Mouse (Mus musculus): ENCODE results near the gene Hps6. TPM values are rescaled to one million over a fixed set of nuclear protein-coding genes. Genes with fewer than 3 reads are reported as not detected.
"Not testable (repeated sequence)": the region's sequence is repeated elsewhere in the genome, so short reads cannot be mapped to it uniquely, and the experiment has no call there.

Gene Hps6
- 6.6 and 6.7 TPM in 2 replicates for polyA plus RNA-seq (2012; rRNA removed)

DNA sequence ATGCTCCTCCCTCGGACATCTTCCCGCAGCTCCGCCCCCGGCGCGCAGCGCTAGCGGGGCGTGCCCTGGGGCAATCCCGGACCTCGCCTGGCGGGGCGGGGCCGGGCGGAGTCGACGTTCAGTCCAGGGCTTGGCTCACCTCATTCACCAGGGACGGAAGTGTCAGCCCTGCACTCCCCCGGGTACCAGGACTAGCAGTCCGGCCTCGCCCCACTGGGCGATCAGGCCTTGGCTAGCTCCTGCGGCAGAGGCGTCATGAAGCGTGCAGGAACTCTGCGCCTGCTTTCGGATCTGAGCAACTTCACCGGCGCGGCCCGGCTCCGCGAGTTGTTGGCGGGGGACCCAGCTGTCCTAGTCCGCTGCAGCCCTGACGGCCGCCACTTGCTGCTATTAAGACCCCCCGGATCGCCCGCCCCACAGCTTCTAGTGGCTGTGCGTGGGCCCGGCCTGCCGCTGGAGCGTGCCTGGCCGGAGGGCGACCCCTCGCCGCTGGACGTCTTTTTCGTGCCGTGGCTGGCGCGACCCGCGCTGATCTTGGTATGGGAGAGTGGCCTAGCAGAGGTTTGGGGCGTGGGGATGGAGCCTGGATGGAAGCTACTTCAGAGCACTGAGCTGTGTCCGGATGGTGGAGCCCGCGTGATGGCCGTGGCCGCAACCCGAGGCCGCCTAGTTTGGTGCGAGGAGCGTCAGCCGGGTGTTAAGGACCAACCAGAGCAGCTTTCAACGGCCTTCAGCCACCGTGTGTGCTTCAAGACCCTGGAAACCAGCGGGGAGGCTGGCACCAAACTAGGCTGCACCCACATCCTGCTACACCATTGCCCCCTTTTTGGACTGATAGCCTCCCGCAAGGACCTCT, at the start of gene Hps6:
Hps6 (plus strand) TSS at position 138 of the 856 bp plus-strand sequence.
- DNase-seq (ENCODE audit: low spot score), result peak; percentile 81

DNA sequence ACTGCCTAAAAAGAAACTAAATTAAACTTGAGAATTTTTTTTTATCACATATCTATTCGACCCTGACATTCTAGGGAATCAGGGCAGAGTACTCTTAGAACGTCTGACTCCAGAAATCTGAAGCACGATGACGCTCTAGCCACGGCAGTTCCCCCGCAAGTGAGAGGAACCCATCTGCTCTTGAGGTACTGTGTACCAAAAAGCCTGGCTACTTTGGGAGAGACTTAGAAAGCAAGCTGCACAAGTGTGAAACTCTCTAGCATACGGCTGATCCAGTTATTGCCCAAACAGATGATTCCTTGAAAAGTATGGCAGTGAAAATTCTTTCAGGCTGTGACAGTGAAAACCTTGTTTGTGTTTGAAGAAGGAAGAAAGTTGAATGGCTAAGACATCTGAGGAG, 46.6 kb upstream of the Hps6 start:
- no peak for DNase-seq (ENCODE audit: low spot score)

DNA sequence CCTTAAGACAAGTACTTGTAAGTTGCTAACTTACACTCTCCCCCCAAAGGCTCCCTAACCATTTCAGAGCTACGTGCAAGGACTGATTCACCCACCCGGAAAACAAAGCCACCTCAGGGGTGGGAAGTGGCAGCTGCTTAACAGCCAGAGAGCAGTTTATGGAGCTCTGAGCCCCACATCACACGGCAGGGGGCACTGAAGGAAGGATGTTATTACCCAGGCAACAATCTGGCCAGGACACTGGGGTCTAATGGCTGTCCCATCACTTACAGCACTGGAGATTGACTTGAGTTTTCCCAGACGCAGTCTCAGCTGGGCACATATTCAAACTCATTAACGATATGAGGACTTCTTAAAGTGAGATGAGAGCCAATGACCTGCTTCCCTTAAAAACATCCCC, 42.5 kb upstream of the Hps6 start:
- no peak for DNase-seq (ENCODE audit: low spot score)

DNA sequence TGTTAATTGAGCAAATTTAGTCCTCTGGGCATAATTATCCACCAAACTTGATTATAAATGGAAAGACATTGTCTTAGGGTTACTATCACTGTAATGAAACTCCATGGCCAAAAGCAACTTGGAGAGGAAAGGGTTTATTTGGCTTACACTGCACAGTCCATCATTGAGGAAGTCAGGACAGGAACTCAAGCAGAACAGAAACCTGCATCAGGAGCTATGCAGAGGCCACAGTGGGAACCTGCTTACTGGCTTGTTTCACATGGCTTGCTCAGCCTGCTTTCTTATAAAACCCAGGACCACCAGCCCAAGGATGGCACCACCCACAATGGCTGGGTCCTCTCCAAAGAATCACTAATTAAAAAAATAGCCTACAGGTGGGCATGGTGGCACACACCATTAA, 18.9 kb upstream of the Hps6 start:
- DNase-seq (ENCODE audit: low spot score), result no peak

DNA sequence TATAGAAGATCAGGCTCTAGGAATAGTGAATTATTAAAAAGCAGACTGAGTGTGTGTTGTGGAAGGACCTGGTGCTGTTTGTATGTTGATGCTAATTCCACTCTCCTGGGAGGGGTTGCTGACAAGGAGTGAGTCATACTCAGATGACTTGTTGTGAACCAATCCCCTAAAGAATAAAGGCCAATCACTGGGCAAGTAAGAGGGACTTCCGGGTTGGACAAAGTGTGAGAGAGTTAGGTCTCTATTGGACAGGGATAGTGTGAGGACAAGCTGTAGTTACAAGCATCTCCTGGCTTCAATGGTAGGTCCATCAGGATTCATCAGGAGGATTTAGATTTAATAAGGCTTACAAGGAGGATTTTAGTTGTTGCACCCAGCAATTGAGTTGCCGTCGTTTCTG, 15.1 kb upstream of the Hps6 start:
- no peak for DNase-seq (ENCODE audit: low spot score)

DNA sequence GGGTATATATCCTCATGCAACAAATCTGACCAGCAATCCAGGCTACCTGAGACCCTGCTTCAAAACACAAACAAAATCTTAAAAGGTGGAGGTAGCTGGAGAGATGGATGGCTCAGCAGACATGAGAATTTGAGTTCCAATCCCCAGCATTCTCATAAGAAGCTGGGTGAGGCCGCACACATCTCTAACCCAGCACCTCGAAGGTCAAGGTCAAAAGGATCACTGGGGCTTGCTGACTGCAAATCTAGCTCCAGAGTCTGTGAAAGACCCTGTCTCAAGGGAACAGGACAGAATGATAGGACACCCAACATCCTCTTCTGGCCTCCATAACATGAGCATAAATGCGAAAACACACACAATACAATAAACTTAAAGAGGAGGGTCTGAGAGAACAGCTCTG, 12.1 kb upstream of the Hps6 start:
- no peak for DNase-seq (ENCODE audit: low spot score)

DNA sequence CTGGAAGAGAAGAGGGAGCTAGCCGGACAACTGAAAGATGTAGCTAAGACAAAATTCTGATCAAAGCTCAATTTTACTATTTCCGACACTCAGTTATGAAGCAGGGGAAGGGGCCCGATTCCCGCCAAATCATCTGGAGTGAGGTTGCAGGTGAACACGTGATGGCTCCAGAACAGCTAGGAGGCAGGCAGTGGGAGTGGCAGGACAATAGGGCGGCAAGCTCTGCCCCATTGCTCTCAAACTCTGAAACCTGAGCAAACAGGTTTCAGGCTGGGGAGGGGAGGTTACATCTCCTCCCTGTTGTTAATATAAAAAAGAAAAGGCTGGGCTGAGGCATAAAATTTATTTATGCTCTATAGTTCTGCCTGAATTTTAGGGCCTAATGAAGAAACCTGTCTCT, 9.9 kb upstream of the Hps6 start:
- not testable (repeated sequence) for DNase-seq (ENCODE audit: low spot score)

DNA sequence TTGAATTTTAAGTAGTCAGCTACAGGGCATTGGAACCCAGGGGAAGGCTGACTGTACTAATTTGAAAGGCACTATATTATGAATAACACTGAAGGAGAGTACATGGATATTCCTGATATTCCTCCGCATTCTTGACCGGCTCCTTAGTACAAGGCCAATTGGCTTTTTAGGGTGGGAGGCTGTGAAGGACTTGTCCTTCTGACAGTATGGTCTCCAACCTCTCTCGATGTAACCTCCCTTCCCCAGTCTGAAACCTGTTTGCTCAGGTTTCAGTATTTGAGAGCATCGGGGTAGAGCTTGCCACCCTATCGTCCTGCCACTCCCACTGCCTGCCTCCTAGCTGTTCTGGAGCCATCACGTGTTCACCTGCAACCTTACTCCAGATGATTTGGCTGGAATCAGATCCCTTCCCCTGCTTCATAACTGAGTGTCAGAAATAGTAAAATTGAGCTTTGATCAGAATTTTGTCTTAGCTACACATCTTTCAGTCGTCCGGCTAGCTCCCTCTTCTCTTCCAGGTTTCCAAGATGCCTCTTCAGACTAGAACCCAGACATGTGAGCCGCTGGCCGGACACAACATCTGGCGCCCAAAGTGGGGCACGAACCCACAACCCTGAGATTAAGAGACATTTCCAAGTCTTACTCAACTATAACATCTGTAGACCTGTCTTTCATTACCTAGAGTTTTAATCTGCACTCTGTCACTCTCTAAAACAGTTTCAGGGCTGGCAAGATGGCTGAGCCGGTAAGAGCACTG, 9.1 kb upstream of the Hps6 start:
- DNase-seq (ENCODE audit: low spot score), result no peak

DNA sequence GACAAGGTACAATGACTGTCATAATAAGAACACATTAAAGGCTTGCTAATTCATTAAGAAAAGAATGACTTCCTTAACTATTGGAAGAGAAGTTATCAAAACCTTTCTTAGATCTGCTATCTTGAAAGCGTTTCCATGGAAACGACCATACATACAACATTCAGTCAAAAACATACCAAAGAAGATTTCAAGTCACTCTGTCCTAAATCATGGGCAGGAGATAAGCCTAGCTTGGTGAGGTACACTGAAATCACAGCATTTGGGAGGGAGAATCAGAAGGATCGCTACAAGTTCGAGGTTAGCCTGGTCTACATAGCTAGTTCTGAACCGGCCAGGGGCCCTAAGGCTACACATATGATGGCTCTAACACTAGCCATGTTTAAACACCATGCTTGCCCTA, 5.9 kb upstream of the Hps6 start:
- no peak for DNase-seq (ENCODE audit: low spot score)

DNA sequence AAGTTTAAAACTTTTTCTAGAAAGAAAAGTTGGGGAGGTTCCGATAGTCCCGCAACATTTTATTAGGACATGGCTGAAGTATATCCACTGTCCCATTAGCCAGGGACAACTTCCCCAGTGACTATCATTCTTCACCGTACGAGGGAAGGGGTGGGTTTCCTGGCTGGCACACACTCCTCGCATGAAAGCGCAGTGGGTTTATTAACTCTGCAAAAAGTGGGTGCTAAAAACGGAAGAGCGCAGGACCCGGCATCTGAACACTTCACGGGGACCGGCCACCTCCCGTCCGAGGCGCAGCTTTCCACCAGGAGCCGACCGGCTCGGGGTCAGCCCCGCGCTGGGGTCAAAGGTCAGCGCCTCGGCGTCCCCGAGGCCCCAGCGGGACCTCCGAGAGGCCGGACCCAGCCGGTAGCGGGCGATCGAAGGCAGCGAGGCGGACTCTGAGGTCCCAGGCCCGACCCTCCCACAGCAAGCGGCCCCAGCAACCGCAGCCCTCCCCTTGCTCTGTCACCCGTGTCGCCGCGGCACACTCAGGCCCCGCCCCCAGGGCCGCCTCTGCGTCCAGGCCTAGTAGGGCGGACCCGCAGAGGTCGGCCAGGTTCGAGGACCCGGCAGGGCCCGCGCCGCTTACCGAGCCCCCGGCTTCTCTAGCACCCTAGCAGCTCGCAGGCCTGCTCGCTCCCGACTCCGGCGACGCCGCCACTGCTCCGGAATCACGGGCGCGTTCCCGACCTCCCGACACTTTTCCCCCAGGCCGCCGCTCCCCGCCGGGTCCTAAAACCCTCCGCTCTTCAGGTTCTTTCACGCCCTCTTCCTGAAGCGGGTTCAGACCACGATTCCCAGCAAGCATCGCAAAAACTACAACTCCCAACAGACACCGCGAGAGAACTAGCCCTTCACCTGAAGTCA, 5.3 kb upstream of the Hps6 start, which contains the start of gene Armh3:
Armh3 (minus strand) TSS at position 704 of the 909 bp plus-strand sequence.
- peak; percentile 84 for DNase-seq (ENCODE audit: low spot score)

DNA sequence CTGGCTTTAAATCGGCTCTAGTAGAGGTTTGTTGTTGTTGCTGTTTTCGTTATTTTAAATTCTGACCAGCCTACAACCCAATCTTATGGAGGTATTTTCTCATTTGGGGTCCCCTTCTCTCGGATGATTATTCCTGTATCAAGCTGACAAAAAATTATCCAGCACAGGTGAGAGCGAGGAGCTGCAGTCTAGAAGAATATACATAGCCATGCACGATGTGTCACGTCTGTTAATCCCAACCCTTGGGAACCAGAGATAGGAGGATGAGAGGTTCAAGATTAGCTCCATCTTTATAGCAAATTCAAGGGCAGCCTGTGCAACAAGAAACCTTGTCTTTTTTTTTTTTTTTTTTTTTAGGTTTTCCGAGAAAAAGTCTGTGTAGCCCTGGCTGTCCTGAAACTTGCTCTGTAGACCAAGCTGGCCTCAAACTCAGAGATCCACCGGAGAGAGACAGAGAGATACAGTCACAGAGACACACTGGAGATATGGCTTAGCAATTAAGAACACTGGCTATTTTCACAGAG, 4.6 kb upstream of the Hps6 start:
- DNase-seq (ENCODE audit: low spot score), result no peak

DNA sequence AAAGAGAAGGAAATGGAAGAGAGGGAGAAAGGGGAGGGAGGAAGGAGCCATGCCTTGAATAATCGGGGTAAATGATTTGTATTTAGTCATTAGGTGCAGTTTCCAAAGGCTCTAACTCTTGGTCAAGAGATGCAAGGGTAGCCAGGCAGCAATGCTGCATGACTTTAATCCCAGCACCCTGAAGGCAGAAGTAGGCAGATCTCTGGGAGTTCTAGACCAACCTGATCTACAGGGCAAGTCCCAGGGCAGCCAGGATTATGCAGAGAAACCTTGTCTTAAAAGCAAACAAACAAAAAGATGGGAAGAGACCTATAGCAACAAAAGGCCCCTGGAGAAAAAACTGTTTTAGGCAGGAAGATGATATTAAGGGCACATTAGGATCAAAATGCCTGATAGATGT, 3.9 kb upstream of the Hps6 start:
- no peak for DNase-seq (ENCODE audit: low spot score)

DNA sequence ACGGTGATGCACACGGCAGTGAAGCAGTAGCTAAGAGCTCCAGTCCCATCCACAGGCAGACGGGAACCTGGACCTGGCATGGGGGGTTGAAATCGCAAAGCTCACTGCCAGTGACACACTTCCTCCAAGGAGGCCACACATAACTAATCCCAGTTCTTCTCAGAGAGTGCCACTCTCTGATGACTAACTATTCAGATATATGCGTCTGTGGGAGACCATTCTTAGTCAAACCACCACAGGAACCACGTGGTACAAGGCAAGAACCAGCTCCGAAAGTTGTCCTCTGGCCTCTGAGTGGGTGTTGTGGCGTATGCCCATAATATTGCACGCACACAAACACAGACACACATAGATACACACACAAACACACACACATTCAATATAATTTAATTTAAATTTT, 1.0 kb upstream of the Hps6 start:
- DNase-seq (ENCODE audit: low spot score), result no peak

DNA sequence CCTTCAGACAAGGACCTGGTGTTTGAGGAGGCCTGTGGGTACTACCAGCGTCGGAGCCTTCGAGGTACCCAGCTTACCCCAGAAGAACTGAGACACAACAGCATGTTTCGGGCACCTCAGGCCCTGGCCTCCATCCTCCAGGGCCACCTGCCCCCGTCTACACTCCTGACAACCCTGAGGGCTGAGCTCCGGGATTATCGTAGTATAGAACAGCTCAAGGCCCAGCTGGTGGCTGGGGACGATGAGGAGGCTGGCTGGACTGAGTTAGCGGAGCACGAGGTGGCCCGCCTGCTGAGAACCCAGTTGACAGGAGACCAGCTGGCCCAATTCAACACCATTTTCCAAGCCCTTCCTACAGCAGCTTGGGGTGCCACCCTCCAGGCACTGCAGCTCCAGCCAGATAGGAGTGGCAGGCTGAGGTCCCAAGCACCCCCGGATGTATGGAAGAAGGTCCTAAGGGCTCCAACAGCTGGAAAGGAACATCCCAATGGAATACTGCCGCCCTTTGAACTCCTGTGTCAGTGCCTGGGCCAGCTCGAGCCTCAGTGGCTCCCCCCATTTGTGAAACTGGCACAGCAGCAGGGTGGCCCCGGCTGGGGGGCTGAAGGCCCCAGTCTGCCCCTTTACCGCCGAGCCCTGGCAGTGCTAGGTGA, 1.6 kb downstream of the Hps6 start:
- no peak for DNase-seq (ENCODE audit: low spot score)

DNA sequence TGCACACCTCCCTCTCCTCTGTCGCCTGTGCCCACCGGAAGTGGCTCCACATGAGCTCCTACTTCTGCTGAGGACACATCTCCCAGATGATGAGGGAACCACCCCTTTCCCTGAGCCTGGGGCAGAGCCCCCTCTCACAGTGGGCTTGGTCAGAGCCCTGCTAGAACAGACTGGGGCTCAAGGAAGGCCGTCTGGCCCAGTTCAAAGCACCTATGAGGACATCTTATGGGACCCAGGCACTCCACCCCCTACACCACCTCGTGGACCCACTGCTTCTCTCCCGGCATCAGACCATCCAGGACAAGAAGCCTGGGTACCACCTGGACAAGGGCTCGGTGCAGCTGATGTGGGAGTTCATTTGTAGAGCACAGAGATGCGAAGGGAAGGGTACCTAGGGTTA, 2.4 kb downstream of the Hps6 start:
- DNase-seq (ENCODE audit: low spot score), result no peak

DNA sequence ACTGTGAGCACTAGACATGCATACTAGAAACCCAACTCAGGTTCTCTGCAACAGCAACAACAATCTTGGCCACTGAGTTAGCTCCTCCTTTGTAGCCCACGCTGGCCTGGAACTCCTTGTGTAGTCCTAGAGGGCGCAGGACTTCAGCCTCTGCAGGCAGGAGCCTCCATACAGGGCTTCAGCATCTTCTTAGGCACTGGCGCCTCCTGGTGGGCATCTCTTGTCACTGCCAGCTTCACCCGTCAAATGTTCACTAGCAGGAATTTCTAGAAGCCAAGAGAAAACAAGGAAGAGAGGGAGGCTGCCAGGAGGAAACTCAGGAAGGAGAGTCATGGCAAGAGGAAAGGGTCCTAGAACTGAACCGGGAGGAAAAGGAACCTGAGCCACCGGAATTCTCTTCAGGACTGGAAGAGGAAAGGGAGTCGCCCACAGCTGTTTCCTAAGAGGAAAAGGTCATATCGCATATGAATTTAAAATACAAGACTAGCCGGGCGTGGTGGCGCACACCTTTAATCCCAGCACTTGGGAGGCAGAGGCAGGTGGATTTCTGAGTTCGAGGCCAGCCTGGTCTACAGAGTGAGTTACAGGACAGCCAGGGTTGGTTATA, 11.4 kb downstream of the Hps6 start:
- DNase-seq (ENCODE audit: low spot score), result peak; percentile 69

DNA sequence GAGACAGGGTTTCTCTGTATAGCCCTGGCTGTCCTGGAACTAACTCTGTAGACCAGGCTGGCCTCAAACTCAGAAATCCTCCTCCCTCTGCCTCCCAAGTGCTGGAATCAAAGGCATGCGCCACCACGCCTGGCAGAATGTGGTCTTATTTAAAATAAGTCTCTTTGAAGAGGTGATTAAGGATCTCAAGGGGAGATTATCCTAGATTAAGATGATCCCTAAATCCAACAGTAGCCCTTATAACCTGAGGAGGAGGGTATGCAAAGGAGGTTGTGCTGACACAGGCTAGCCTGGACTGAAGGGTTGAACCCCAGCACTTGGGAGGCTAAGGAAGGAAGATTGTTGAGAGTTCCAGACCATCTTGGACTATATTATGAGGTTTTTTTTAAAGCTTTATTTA, 12.7 kb downstream of the Hps6 start:
- no peak for DNase-seq (ENCODE audit: low spot score)

DNA sequence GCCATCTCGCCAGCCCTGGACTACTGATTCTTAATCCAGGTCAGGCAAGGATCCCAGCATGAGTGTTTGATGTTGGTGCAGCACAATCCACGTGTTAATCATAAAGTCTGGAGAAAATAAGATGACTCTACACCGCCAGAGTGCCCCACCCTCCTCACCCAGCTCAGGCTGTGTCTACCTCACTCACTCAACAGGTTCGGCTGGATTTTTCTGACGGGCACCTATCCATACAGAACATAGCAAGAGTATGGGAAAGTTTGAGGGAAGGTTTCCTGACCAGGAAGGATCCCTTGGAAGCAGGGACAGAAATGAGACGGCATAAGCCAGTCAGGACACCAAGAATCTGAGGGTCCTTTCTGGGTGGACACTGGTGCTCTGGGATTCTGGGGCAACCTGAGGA, 21.7 kb downstream of the Hps6 start:
- no peak for DNase-seq (ENCODE audit: low spot score)

DNA sequence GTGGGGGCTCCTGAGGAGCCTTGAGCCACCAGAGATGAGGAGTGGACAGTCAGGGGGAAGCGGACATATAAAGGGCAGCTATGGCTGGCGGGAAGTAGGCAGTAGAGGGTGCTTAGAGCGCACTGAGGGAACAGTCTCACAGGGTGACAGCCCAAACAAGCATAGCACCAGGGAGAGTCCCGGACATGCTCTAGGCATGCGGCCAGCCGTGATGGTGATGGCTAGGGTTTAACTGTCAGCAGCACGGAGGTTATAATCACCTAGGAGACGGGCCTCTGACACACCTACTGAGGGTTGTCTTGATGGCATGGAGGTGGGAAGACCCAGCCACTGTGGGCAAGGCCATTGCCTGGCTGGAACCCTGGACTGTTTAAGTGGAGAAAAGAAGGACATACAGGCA, 23.3 kb downstream of the Hps6 start:
- no peak for DNase-seq (ENCODE audit: low spot score)

DNA sequence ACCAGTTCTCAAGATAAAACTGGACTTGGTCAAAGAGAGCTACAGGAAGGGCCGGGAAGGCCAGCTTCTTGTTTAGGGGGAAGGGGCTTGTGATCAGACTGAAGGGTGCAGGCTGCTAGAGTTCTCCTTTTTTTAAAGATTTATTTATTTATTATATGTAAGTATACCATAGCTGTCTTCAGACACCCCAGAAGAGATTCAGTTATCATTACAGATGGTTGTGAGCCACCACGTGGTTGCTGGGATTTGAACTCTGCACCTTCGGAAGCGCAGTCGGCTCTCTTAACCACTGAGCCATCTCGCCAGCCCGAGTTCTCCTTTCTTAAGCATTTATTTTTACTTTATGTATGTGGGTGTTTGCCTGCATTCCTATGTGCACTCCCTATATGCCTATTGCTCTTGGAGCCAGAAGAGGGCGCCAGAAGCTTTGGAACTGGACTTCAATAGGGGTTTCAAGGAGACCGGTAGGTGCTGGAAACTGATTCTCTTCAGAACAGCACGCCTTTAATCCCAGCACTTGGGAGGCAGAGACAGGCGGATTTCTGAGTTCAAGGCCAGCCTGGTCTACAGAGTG, 25.5 kb downstream of the Hps6 start:
- DNase-seq (ENCODE audit: low spot score), result no peak

DNA sequence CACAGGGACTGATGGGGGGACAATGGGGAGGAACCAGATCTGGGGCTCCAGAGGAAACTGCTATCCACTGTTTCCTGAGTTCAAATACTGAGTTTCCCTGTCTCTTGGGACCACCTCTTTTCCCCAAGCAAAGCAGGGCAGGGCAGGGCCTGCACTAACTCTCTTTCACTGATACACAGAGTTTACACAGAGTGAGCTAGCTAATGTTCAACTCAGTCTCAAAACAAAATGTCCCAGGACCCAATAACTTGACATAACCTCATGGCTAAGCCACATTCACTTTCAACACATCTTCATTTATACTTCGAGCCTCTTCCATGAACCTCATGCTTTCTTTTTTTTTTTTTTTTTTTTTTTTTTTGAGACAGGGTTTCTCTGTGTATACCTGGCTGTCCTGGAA, 26.3 kb downstream of the Hps6 start:
- DNase-seq (ENCODE audit: low spot score), result no peak

All from urinary bladder, adult 2 months (tissue).